Mouse (Mus musculus): ENCODE data around the gene Dennd2d. TPM values are rescaled to one million over a fixed set of nuclear protein-coding genes. Genes with fewer than 3 reads are reported as not detected.

Gene Dennd2d
- polyA plus RNA-seq, 1 experiment from 2014 or later: 7.2 TPM

DNA sequence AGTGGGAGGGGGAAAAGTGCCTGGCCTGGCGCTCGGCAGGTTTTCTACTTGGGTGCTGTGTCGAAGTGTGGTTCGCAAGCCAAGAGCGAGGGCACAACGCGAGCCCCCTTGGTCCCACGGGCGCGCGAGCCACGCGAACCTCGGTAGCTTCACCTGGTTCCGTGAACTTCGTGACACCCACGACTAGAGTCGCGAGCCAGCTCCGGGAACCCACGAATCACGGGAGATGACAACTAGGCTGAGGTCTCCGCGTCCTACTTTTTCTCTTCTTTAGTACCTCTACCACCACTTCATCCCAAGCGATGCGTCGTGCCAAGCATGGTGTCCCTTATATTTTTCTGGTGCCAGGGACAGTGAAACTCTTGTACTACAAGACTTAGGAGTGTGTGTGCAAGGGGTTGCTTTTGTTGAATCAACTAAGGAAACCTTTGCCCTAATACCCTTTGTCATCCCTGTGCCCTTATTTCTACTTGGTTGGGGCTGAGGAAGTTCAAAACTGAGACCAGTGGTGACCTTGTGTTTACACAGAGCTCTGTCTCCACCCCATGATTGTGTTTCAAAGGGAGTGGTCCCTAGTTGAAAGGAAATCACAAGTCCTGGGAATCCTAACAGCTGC is 65.8 kb downstream of the Dennd2d start:
- no peaks in the 10 kb centered on the region for H3K9me3 ChIP-seq (replicated peaks)
- peak overlapping the region; percentile 84 for H3K4me3 ChIP-seq (replicated peaks)
- peak overlapping the region; percentile 72 for H3K9ac ChIP-seq
- H3K27me3 ChIP-seq: no peaks in the 10 kb centered on the region
- H3K4me1 ChIP-seq: peaks cover 7% of the 10 kb centered on the region
- H3K4me2 ChIP-seq (replicated peaks): peak overlapping the region; percentile 52
- WGBS: 0% methylated on average over 27 of the region's 27 CpGs
- peaks cover 7% of the 10 kb centered on the region; the same call in 1 of the 2 replicates for H3K36me3 ChIP-seq
- H3K27ac ChIP-seq (replicated peaks): peak overlapping the region; percentile 99
- ATAC-seq (ENCODE audit: insufficient number of reproducible peaks, low FRiP score, low TSS enrichment, low read depth): 0 out of 2 replicates have a peak, but pooled peaks have one; percentile 29

DNA sequence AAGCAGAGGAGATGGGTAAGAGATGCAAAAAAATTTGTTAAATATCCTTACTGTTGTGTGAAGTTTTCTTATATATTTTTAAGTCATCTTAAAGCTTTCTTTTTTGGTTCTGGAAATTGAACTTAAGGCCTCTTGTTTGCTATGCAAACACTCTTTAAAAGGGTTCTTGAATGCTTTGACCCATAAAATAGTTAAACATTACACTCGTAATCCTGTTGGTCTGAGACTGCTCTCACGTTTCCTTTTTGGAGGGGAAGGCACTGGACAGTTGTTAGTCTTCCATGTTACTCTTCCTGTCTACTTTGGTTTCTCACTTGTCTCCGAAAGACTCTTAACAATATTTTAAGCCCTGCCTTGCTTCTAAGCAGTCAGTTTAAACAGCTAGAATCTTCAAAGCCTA is 66.8 kb downstream of the Dennd2d start:
- H3K4me2 ChIP-seq (replicated peaks): no peak overlapping the region; the same call in 1 of the 2 replicates
- H3K9ac ChIP-seq: no peak overlapping the region
- H3K9me3 ChIP-seq (replicated peaks): no peaks in the 10 kb centered on the region
- no peak for ATAC-seq (ENCODE audit: insufficient number of reproducible peaks, low FRiP score, low TSS enrichment, low read depth)
- 32% methylated on average over 3 of the region's 3 CpGs for WGBS
- no peaks in the 10 kb centered on the region for H3K27me3 ChIP-seq
- peaks cover 12% of the 10 kb centered on the region for H3K36me3 ChIP-seq
- H3K4me1 ChIP-seq: peaks cover 7% of the 10 kb centered on the region
- no peak overlapping the region for H3K27ac ChIP-seq (replicated peaks)
- H3K4me3 ChIP-seq (replicated peaks): no peak overlapping the region

Other genes with a start within 250 kb of the Dennd2d start
- gene Chil6, start 76.2 kb upstream of the Dennd2d start, polyA plus RNA-seq (2015; fragmentation: Nextera tagmentation; extraction: Ambion mirVana): not detected in 2 replicates
- 53.7 and 57.9 TPM in 2 replicates for gene Dram2, start 65.4 kb downstream of the Dennd2d start, polyA plus RNA-seq (2015; fragmentation: Nextera tagmentation; extraction: Ambion mirVana)
- 63.2 and 64.4 TPM in 2 replicates for gene Cept1, start 65.4 kb downstream of the Dennd2d start, polyA plus RNA-seq (2015; fragmentation: Nextera tagmentation; extraction: Ambion mirVana)
- gene Lrif1, start 202.6 kb downstream of the Dennd2d start, polyA plus RNA-seq (2015; fragmentation: Nextera tagmentation; extraction: Ambion mirVana): 12.0 and 12.2 TPM in 2 replicates